1 mouse cellular context compared by ENCODE assay signal in genomic region chr11:49203771-49204497, GRCm38 (mm10).
TF ChIP-seq lines count a peak whose summit lies in the region.

No protein-coding gene starts in this region.

TF ChIP-seq in MEL, 35 proteins besides CTCF, POLR2A, EP300 and RAD21 (continued from another document):
- TF ChIP-seq USF2 (IDR thresholded peaks at IDR 0.05; ENCODE audit: borderline replicate concordance in 1 of 2, insufficient read depth in 1 of 2, low read depth in 1 of 2, low read length in 2 of 2) (0 out of 4 replicates have a peak, but pooled peaks of 1 of the 2 experiments have one; percentile 34), MYB (IDR thresholded peaks at IDR 0.05; ENCODE audit: low read depth, low read length) (no peak), HCFC1 (IDR thresholded peaks at IDR 0.05; ENCODE audit: low read depth, low read length) (peak; percentile 52; the same call in 1 of the 2 replicates), GATA1 (IDR thresholded peaks at IDR 0.05; ENCODE audit: low read depth, low read length) (0 out of 2 replicates have a peak, but pooled peaks have one; percentile 2), TCF12 (IDR thresholded peaks at IDR 0.05; ENCODE audit: low read depth, low read length) (no peak), NRF1 (IDR thresholded peaks at IDR 0.05; ENCODE audit: insufficient read depth, low read depth, low read length, poor library complexity, severe bottlenecking) (no peak), MAZ (IDR thresholded peaks at IDR 0.05; ENCODE audit: low read depth, low read length) (no peak), MEF2A (IDR thresholded peaks at IDR 0.05; ENCODE audit: extremely low read depth, insufficient replicate concordance, low read depth, low read length, poor library complexity, severe bottlenecking) (no peak), USF1 (IDR thresholded peaks at IDR 0.05; ENCODE audit: low read depth, low read length) (peak; percentile 79), E2F4 (IDR thresholded peaks at IDR 0.05; ENCODE audit: borderline replicate concordance, low read depth, low read length) (no peak), TBP (IDR thresholded peaks at IDR 0.05; ENCODE audit: low read depth, low read length) (0 out of 2 replicates have a peak, but pooled peaks have one; percentile 36), GABPA (IDR thresholded peaks at IDR 0.05; ENCODE audit: low read depth, low read length) (no peak), JUND (IDR thresholded peaks at IDR 0.05; ENCODE audit: low read depth, low read length) (no peak), ZKSCAN1 (IDR thresholded peaks at IDR 0.05; ENCODE audit: low read depth, low read length) (no peak), POLR2AphosphoS2 (IDR thresholded peaks at IDR 0.05; ENCODE audit: low read length) (no peak), UBTF (IDR thresholded peaks at IDR 0.05; ENCODE audit: borderline replicate concordance, insufficient read depth, low read depth, low read length) (0 out of 2 replicates have a peak, but pooled peaks have one; percentile 22), MXI1 (IDR thresholded peaks at IDR 0.05; ENCODE audit: low read depth, low read length) (peak; percentile 49), ETS1 (IDR thresholded peaks at IDR 0.05; ENCODE audit: low read depth, low read length) (peak; percentile 58; the same call in 1 of the 2 replicates), ZNF384 (IDR thresholded peaks at IDR 0.05; ENCODE audit: low read depth, low read length) (0 out of 2 replicates have a peak, but pooled peaks have one; percentile 23), ELF1 (IDR thresholded peaks at IDR 0.05; ENCODE audit: low read depth, low read length) (no peak), ZMIZ1 (IDR thresholded peaks at IDR 0.05; ENCODE audit: low read depth, low read length) (no peak), SIN3A (IDR thresholded peaks at IDR 0.05; ENCODE audit: low read length) (peak; percentile 64; the same call in 1 of the 2 replicates), MAX (IDR thresholded peaks at IDR 0.05; ENCODE audit: low read length) (peak; percentile 50), BHLHE40 (IDR thresholded peaks at IDR 0.05; ENCODE audit: borderline replicate concordance, low read depth, low read length) (peak; percentile 67; the same call in 1 of the 2 replicates)
